ENCODE assay signal across 23 mouse cellular contexts in the genomic region with DNA sequence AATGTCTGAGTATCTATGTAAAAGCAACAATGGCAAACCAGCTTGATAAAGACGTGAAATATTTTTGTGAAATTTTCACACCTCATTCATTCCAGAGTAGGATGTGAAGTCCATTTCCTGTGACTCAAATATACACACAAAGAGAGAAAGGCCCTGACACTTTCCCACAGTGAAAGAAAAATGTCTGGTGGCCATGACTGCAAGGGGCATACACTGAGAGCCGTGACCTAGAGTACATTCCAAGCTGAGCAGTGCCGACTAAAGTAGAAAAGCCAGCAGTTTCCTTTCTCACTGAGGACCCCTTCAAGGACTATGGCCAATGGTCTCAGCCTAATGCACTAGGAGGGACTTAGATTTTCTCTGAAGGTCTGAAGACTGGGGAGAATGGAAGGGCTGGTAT. TPM values are rescaled to one million over a fixed set of nuclear protein-coding genes. Genes with fewer than 3 reads are reported as not detected.
DNase-seq lines count a peak whose midpoint lies in the region; ATAC-seq and TF ChIP-seq lines count a peak whose summit lies in the region.
"Had no signal": no experiment of that assay in that cellular context is flagged by ENCODE, and none has a peak within 500 bp of the region (broad histone marks: within the 10 kb centered on the region; RNA-seq: fewer than 3 reads in every experiment).

No protein-coding gene starts in this region.

- DNase-seq in heart, postnatal 25 days (ENCODE audit: low spot score): no peak
- DNase-seq in liver, adult 2 months (ENCODE audit: extremely low read depth, low read depth, low spot score): peak; percentile 10
- DNase-seq in liver, postnatal 0 days: no peak
- DNase-seq in lung, adult 18-20 months: no peak
- DNase-seq: adrenal gland, postnatal 10 days; adrenal gland, postnatal 36 days; B cell, adult 2 months; cerebellum, adult 18-20 months; cerebellum, adult 9-10 months; cerebellum, postnatal 14 days; gastrocnemius, postnatal 25 days; heart, adult 2 months; heart, postnatal 4 days had no signal

- no peaks in the 10 kb centered on the region for H3K9me3 ChIP-seq in heart, embryonic 13.5 days
- no peaks in the 10 kb centered on the region for H3K9me3 ChIP-seq in liver, postnatal 0 days (ENCODE audit: low read length)
- no peaks in the 10 kb centered on the region for H3K9me3 ChIP-seq in lung, embryonic 16.5 days (ENCODE audit: control insufficient read depth, low read length)
- H3K9me3 ChIP-seq: forebrain, embryonic 12.5 days; forebrain, embryonic 15.5 days; G1E; heart, embryonic 10.5 days had no signal

- H3K4me3 ChIP-seq in heart, embryonic 13.5 days: no peak overlapping the region
- no peak overlapping the region for H3K4me3 ChIP-seq in liver, adult 2 months (ENCODE audit: insufficient read depth, low read depth, low read length)
- no peak overlapping the region for H3K4me3 ChIP-seq in liver, postnatal 0 days (ENCODE audit: low read depth, low read length)
- H3K4me3 ChIP-seq in lung, embryonic 16.5 days (ENCODE audit: low read length): no peak overlapping the region
- H3K4me3 ChIP-seq: forebrain, embryonic 12.5 days; forebrain, embryonic 15.5 days; heart, adult 2 months; heart, embryonic 10.5 days had no signal

- H3K79me2 ChIP-seq in liver, adult 2 months (ENCODE audit: control insufficient read depth, insufficient read depth, low read length): no peaks in the 10 kb centered on the region

- TF ChIP-seq EP300 in liver, postnatal 0 days (IDR thresholded peaks at IDR 0.05; ENCODE audit: low read depth): no peak

- H3K36me3 ChIP-seq in heart, embryonic 13.5 days: no peaks in the 10 kb centered on the region
- H3K36me3 ChIP-seq in liver, adult 2 months (ENCODE audit: control insufficient read depth, insufficient read depth, low read length): no peaks in the 10 kb centered on the region
- H3K36me3 ChIP-seq in liver, postnatal 0 days (replicated peaks; ENCODE audit: insufficient read depth, low read length): no peaks in the 10 kb centered on the region
- H3K36me3 ChIP-seq in lung, embryonic 16.5 days (ENCODE audit: control insufficient read depth, insufficient read depth, low read length): no peaks in the 10 kb centered on the region
- H3K36me3 ChIP-seq: forebrain, embryonic 12.5 days; forebrain, embryonic 15.5 days; G1E; heart, embryonic 10.5 days had no signal

- no peak for TF ChIP-seq CTCF in liver, adult 2 months (IDR thresholded peaks at IDR 0.05; ENCODE audit: low read depth, low read length)
- TF ChIP-seq CTCF in liver, postnatal 0 days (IDR thresholded peaks at IDR 0.05; ENCODE audit: low read depth): no peak

- 33% methylated on average over 3 of the region's 3 CpGs for WGBS in heart, embryonic 13.5 days
- WGBS in liver, adult 2 months: 63% methylated on average over 3 of the region's 3 CpGs
- 43% methylated on average over 3 of the region's 3 CpGs for WGBS in liver, postnatal 0 days (ENCODE audit: insufficient replicate concordance)
- WGBS in lung, embryonic 16.5 days: 24% methylated on average over 3 of the region's 3 CpGs

- H3K9ac ChIP-seq in heart, embryonic 13.5 days: no peak overlapping the region
- H3K9ac ChIP-seq in liver, adult 2 months (ENCODE audit: low read depth, low read length): no peak overlapping the region
- H3K9ac ChIP-seq in liver, postnatal 0 days (replicated peaks): no peak overlapping the region
- no peak overlapping the region for H3K9ac ChIP-seq in lung, embryonic 16.5 days (ENCODE audit: low read length)
- H3K9ac ChIP-seq: forebrain, embryonic 12.5 days; forebrain, embryonic 15.5 days; hindbrain, embryonic 14.5 days had no signal

- no peaks in the 10 kb centered on the region for H3K27me3 ChIP-seq in heart, embryonic 13.5 days (replicated peaks)
- no peaks in the 10 kb centered on the region for H3K27me3 ChIP-seq in liver, adult 2 months (ENCODE audit: control insufficient read depth, insufficient read depth, low read length)
- H3K27me3 ChIP-seq in liver, postnatal 0 days (ENCODE audit: insufficient read depth, low read length): no peaks in the 10 kb centered on the region
- no peaks in the 10 kb centered on the region for H3K27me3 ChIP-seq in lung, embryonic 16.5 days (ENCODE audit: control insufficient read depth, insufficient read depth, low read depth, low read length)
- H3K27me3 ChIP-seq: forebrain, embryonic 12.5 days; forebrain, embryonic 15.5 days had no signal

- H3K4me2 ChIP-seq in heart, embryonic 13.5 days: no peak overlapping the region
- no peak overlapping the region for H3K4me2 ChIP-seq in liver, postnatal 0 days (ENCODE audit: low read depth, low read length)
- no peak overlapping the region for H3K4me2 ChIP-seq in lung, embryonic 16.5 days (ENCODE audit: low read depth, low read length)
- H3K4me2 ChIP-seq: forebrain, embryonic 12.5 days; forebrain, embryonic 15.5 days; hindbrain, embryonic 14.5 days had no signal

- intact Hi-C loops in heart, postnatal 25 days (cut with DNase I): no loop called here

- no peaks in the 10 kb centered on the region for H3K4me1 ChIP-seq in heart, embryonic 13.5 days
- no peaks in the 10 kb centered on the region for H3K4me1 ChIP-seq in liver, adult 2 months (ENCODE audit: control insufficient read depth, insufficient read depth, low read length)
- no peaks in the 10 kb centered on the region for H3K4me1 ChIP-seq in liver, postnatal 0 days (ENCODE audit: insufficient read depth)
- H3K4me1 ChIP-seq in lung, embryonic 16.5 days (replicated peaks; ENCODE audit: control insufficient read depth, insufficient read depth, low read length): no peaks in the 10 kb centered on the region
- H3K4me1 ChIP-seq: forebrain, embryonic 12.5 days; forebrain, embryonic 15.5 days; heart, embryonic 10.5 days had no signal

- TF ChIP-seq POLR2A in liver, adult 2 months (IDR thresholded peaks at IDR 0.05; ENCODE audit: extremely low read depth, insufficient read depth, low read length): no peak

- ATAC-seq in heart, embryonic 13.5 days (ENCODE audit: extremely low read depth, insufficient number of reproducible peaks, low FRiP score, low TSS enrichment): no peak
- no peak for ATAC-seq in liver, postnatal 0 days
- ATAC-seq in lung, embryonic 16.5 days (ENCODE audit: low read depth): peak; percentile 71
- no peak for ATAC-seq in erythroid progenitor cell, adult 5-6 weeks (replicated peaks; ENCODE audit: low FRiP score, poor library complexity, severe bottlenecking)
- ATAC-seq: forebrain, embryonic 15.5 days; hindbrain, postnatal 0 days; Patski had no signal

- H3K27ac ChIP-seq in heart, embryonic 13.5 days (replicated peaks): peak overlapping the region; percentile 28; the same call in 1 of the 2 replicates
- H3K27ac ChIP-seq in liver, adult 2 months (replicated peaks; ENCODE audit: insufficient read depth, low read depth, low read length): no peak overlapping the region
- H3K27ac ChIP-seq in liver, postnatal 0 days (ENCODE audit: low read depth): no peak overlapping the region
- peak overlapping the region; percentile 4; the same call in 1 of the 2 replicates for H3K27ac ChIP-seq in lung, embryonic 16.5 days (ENCODE audit: low read length)
- H3K27ac ChIP-seq: forebrain, embryonic 12.5 days; forebrain, embryonic 15.5 days; heart, adult 2 months; heart, embryonic 10.5 days; hindbrain, embryonic 14.5 days; hindbrain, postnatal 0 days had no signal

RNA-seq across cellular contexts. Expression of a gene that starts 23.2 kb away (rescaled TPM):
- 14.6 and 15.4 TPM in 2 replicates for polyA plus RNA-seq in heart, embryonic 13.5 days (2015; fragmentation: Nextera tagmentation; extraction: Ambion mirVana)
- total RNA-seq in heart, postnatal 25 days (2021): under 1 TPM; 0.36 to 0.42 TPM
- total RNA-seq in liver, adult 2 months (2014; rRNA removed): 0.18 and 0.60 TPM in 2 replicates
- 0.07 TPM in 2 replicates for polyA plus RNA-seq in liver, adult 2 months (2012; rRNA removed)
- 4.4 and 4.6 TPM in 2 replicates for polyA plus RNA-seq in liver, postnatal 0 days (2015; fragmentation: Nextera tagmentation; extraction: Ambion mirVana)
- polyA plus RNA-seq in lung, embryonic 16.5 days (2015; fragmentation: Nextera tagmentation; extraction: Ambion mirVana): 21.2 and 22.4 TPM in 2 replicates
- 42.5 and 54.5 TPM in 2 replicates for total RNA-seq in erythroid progenitor cell, adult 5-6 weeks (2015; ENCODE audit: low replicate concordance)
- total RNA-seq in erythroid progenitor cell, adult 5-6 weeks (2017; ENCODE audit: low replicate concordance): 65.7 and 131 TPM in 2 replicates

Comparison
In these comparisons a context has a peak if more than half of its experiments do, and no peak if none do; other contexts are left out.
1. H3K27ac ChIP-seq: peak in heart, embryonic 13.5 days (single experiment) and lung, embryonic 16.5 days (single experiment); none in liver, adult 2 months (single experiment) and liver, postnatal 0 days (single experiment).